Mouse (Mus musculus) ES-E14 (cell line): ENCODE results near the gene Ganab.

ENCODE experiments used
- CHD2 ChIP-seq: IDR thresholded peaks from 2 replicates; pipeline ENCODE4 v1.6.1; 2014; ENCODE audit warnings: mild to moderate bottlenecking, low read depth, low read length, inconsistent platforms
- HCFC1 ChIP-seq: IDR thresholded peaks from 2 replicates; pipeline ENCODE4 v1.6.1; 2012; ENCODE audit warnings: low read length, inconsistent platforms, borderline replicate concordance; ENCODE audit not compliant: insufficient read depth
- MAFK ChIP-seq: IDR thresholded peaks from 2 replicates; pipeline ENCODE4 v1.6.1; 2014; ENCODE audit warnings: mild to moderate bottlenecking, low read depth, low read length, inconsistent platforms; ENCODE audit not compliant: insufficient read depth
- ZC3H11A ChIP-seq: IDR thresholded peaks from 2 replicates; pipeline ENCODE4 v1.6.1; 2012; ENCODE audit warnings: low read depth, mild to moderate bottlenecking, inconsistent platforms, low read length, borderline replicate concordance
- ZNF384 ChIP-seq: IDR thresholded peaks from 2 replicates; pipeline ENCODE4 v1.6.1; 2012; ENCODE audit warnings: low read depth, low read length, inconsistent platforms

- TF ChIP-seq ZC3H11A: no peak
- TF ChIP-seq ZNF384: no peak
- TF ChIP-seq CHD2: peak; percentile 83; the same call in 1 of the 2 replicates
- 0 out of 2 replicates have a peak, but pooled peaks have one; percentile 19 for TF ChIP-seq MAFK
- TF ChIP-seq HCFC1: peak; percentile 93
These were observed 55.5 kb downstream of the Ganab start, which contains the start of gene Tut1 for GRCm38 (mm10) chr19:8953135-8954039.
